Mouse (Mus musculus): Measurements from ENCODE around the gene Tmco1.

Tmco1 gene

DNA sequence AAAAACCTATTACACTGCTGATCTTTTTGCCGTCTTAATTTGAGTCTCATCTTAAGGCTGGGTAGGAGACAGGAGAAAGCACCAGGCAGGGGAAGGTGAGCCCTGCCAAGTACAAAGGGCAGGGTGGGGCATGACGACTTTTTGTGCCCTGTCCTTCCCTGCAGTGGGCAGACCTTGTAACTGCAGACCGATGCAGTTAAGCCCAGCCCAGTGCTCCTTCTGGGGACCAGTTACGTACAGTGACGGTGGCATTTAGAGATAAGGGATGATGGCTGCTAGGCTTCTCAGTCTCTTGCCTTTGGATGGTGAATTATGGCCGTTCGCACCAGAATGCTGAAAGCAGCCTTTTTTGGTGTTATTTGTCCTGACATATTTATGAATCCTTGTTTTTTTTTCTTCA, 60.3 kb downstream of the Tmco1 start:
- no peak for DNase-seq (ENCODE audit: extremely low read depth, low read depth)

DNA sequence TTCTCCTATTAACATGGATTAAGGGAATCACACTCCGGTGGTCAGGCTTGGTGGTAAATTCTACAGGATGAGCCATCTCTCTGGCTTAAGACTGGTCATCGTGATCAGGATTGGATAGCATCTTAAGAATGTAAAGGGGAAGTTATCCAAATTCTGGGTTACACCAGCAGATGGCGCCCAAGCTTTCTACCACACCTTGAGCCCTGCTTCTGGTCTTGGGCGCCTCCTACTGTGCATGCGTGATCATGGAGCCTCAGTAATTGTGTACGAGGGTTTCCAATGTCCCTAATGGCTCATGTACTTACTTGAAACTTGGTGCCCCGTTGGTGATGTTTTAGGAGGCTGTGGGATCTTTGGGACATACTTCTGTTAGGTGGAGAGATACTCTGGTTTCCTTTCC, 61.7 kb downstream of the Tmco1 start:
- peak; percentile 70 for DNase-seq (ENCODE audit: extremely low read depth, low read depth)

DNA sequence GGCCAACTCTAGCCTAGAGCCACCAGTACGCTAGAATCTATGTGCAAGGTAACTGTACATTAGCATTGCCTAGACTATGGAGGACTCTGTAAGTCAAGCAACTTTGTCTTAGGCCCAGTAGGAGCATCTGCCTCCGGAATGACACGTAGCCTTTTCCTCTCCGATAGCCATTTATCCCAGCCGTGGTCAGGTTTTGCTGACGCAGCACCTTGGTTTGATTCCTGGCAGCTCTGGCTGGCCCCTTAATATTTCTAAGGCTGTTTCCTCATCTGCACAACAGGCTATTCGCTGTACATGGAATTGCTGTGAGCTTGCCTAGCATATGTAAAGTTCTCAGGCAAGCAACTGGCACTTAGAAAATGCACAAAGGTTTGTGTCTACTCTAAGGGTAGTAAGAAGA, 64.6 kb downstream of the Tmco1 start:
- no peak for DNase-seq (ENCODE audit: extremely low read depth, low read depth)

DNA sequence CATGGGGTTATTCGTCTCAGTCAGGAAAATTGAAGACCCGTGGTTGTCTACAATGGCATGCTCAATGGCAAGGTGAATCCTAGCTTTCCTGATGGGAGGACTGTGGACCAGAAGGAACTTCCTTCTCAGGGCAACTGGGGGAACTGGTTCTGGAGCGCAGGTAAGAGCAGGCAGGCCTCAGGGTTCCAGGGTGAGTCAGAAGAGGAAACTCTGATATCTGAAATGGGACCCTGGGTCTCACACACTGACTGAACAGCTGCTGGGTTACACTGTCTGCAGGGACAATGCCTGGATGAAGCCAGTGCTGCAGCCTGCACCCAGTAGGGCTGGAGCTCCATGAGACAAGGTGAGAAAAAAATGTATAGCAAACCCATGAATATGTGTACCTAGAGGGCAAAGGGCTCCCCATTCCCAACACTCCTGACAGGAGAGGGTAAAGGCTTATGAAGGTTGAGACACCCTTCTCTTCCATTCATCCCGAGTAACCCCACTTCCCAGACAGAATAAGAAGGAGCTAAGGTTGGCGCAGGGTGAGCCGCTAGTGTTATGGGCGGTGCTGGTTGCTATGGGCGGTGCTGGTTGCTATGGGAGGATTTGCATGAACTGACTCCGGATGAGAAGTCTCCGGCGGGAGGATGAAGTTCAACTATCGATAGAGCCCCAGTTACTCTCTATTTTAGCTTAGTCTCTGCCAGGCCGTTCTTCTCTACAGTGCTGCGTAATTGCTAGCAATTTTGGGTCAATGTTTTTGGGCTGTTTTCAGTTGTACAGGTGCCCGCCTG, 66.0 kb downstream of the Tmco1 start:
- no peak for DNase-seq (ENCODE audit: extremely low read depth, low read depth)

DNA sequence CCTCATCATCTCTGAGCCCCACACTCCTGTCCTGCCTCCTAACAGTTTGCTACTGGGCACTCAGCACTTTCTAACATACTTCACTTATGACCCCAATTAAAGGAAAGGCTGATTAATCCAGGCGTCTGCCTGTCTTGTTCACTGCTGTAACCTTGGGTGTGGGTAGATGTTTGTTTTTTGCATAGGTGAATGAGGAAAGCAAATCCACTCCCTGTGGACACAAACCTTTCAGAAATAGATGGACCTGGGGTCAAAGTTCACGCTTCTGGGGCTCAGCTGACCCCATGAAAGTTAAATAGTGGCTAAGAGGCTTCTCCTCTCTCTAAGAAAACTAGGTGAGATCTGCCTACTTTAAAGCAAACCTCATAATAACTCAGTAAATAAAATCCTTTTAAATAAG, 66.8 kb downstream of the Tmco1 start:
- DNase-seq (ENCODE audit: extremely low read depth, low read depth), result no peak

DNA sequence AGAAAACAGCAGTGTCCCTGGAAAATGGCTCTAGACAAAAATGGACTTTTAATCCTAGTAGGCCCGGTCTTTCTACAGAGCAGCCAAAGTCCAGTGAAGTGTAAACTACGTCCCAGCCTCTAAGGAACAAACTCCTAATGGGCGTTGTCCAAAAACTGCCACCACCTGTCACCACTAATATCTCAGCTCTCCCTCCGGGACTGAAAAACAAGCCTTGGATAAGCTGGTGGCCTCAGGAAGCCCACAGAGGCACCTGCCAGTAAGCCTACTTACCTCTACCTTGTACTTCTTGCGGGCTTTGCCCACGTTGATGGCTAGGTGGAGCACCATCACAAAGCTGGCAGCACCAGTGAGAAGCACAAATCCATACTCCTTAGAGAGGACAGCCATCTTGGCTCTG, 69.8 kb downstream of the Tmco1 start:
- DNase-seq (ENCODE audit: extremely low read depth, low read depth), result no peak

DNA sequence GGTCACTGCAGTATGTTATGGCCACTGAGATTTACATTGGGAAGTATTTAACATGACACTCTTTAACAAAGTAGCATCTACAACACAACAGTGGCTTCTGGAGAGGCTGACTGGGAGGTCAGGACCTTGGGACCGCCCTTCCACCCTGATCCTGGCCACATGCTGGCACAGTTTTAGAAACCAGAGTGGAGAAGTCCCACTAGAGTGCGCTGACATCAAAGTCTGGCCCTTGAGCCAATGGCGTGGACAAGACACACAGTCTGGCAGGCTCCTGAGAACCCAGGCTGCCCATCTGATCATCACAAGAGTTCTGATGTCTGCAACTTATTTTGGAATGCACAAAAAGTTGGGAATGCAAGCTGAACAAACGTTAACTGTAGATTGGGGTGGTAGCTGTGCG, 71.6 kb downstream of the Tmco1 start:
- DNase-seq (ENCODE audit: extremely low read depth, low read depth), result no peak

DNA sequence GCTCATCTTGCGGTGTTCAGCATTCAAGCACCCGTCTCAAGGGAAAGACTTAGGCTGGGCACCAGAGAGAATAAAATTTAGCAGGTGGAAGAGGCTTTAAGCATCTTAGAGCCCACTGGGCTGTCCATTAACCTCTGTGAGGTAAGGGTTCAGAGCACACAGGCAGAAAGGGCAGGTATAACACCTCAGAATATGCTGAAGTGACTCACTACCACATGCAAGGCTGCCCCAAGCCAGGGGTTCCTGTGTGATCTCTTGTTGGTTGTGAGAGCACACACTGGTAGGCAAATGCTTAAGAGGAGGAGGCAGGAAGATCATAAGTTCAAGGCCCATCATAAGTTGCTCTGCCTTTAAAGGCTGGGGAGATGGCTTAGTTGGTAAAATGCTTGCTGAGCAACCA, 72.0 kb downstream of the Tmco1 start:
- DNase-seq (ENCODE audit: extremely low read depth, low read depth), result no peak

DNA sequence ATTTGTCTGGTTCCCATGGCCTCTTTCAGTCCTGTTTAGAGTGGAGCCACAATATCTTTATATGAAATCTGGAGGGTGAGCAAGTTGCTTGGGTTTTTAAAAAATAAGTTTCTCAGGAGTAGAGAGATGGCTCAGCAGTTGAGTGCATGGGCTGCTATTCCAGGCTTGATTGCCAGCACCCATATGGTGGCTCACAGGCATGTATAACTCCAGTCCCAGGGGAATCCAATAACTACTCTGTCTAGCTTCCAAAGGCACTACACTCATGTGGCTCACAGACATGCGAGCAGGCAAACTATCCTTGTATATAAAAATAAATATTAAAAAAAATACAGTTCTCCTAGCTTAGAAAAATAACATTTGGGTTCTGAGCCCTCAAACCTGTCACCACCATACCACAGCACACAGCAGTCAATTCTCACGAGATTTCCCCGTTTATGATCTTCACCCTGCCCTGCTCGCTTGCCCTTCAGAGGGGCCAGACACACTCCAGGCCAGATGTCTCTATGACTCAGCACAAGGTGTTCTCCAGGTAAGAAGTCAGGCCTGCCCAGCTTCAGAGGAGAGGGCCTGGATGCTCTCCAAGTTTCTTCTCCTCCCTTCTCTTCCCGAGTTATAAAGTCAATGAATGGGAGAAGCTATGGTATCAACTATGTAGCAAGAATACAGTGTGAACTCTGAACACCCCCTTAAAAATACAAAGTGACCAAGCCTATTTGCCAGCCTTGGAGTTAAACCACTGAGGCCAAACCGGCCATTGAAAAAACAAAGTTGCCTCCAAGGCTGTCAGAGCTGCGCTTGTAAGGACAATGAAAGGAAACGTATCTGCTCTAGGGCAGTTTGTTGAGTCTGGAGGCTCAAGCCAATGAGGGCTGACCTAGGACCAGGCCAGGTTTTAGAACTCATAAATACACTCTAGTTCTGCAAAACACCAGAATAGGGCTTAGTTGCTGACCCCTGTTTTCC, 73.2 kb downstream of the Tmco1 start:
- no peak for DNase-seq (ENCODE audit: extremely low read depth, low read depth)

DNA sequence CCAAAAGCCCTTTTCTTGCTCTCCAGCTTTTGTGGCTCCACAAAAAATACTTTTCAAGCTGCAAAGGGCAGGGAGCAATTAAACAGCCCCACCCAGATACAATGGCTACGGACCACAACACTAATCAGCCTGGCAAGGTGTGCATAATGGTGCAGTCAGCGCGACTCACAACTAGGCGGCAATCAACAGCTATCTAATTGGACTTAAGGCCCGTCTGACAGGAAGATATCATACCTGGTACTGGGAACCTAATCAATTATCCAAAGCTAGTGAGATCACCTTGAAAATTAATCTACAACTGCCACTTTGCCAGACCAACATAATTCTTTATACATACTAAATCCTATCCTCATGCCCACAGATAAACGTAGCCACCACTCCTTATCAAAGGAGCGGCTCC, 74.1 kb downstream of the Tmco1 start:
- no peak for DNase-seq (ENCODE audit: extremely low read depth, low read depth)

DNA sequence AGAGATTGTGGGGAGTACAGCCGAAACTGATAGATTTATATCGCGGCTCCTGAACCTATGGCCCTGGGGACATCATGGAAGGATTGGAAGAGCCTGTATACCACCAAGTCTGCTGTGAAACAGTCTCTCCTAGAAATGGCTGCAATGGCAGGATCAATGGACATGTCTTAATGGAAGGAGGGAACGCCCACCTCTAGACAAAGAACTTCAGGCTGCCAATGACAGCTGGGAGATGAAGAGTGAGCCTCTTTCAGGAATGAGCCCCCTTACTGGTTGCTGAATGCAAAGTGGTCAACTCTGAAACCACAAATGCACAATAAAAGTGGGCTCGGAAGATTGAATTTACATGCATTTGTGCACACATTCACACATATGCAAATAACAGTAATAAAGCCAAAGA, 74.6 kb downstream of the Tmco1 start:
- no peak for DNase-seq (ENCODE audit: extremely low read depth, low read depth)

DNA sequence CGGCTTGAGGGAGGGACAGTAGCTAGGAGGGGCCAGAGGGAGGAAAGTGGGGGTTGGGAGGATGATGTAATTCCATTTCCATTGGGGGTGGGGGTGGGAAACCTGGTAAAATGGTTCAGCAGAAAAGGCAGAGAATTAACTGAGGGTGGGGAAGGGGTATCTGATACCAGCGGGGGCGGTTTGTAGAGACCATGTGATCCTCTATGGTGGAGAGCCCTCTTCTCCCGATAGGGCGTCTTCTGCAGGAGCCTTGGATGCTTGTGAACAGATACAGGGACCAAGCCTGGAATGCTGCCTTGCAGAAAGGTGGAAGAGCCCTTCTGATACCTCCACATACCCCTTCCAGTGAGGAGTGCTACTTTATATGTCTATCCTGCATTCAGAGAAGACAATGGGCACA, 75.0 kb downstream of the Tmco1 start:
- DNase-seq (ENCODE audit: extremely low read depth, low read depth), result no peak

All from MEL-GATA-1-ER (cell line).